Mouse (Mus musculus): ENCODE data around the gene Cep57l1.

Cep57l1 gene

GRCm38 (mm10) chr10:41670196-41670595 is 139.5 kb downstream of the Cep57l1 start:
- DNase-seq: no peak

All from lung, postnatal 10 days (tissue).